Mouse (Mus musculus) bone marrow macrophage, adult 2 months (primary cell): ENCODE data around the gene Spag4. TPM values are rescaled to one million over a fixed set of nuclear protein-coding genes. Genes with fewer than 3 reads are reported as not detected.

Experiments
- H3K27ac ChIP-seq: 2 replicates; pipeline ENCODE4 v1.5.1; 2012; ENCODE audit warnings: low read depth, low read length; ENCODE audit not compliant: insufficient read depth
- H3K4me1 ChIP-seq: 2 replicates; pipeline ENCODE4 v1.6.1; 2012; ENCODE audit warnings: low read length; ENCODE audit not compliant: control insufficient read depth, insufficient read depth
- H3K4me3 ChIP-seq: 2 replicates; pipeline ENCODE4 v1.5.1; 2012; ENCODE audit warnings: mild to moderate bottlenecking, low read length, moderate library complexity; ENCODE audit not compliant: insufficient read depth
- CTCF ChIP-seq: IDR thresholded peaks from 2 replicates; pipeline ENCODE4 v1.5.1; 2012; ENCODE audit warnings: low read depth, mild to moderate bottlenecking, low read length, moderate library complexity
- POLR2A ChIP-seq: IDR thresholded peaks from 2 replicates; pipeline ENCODE4 v1.6.1; 2012; ENCODE audit warnings: mild to moderate bottlenecking, low read depth, low read length, borderline replicate concordance
- polyA plus RNA-seq: library from polyadenylated mRNA; stranded (reverse); fragments of >200 nt; gene quantifications from 2 replicates; pipeline ENCODE4 v1.2.4, GENCODE M21; 2012; ENCODE audit not compliant: missing spikeins, insufficient read depth, insufficient read length

Gene Spag4
- polyA plus RNA-seq, 1 experiment, result not detected

DNA sequence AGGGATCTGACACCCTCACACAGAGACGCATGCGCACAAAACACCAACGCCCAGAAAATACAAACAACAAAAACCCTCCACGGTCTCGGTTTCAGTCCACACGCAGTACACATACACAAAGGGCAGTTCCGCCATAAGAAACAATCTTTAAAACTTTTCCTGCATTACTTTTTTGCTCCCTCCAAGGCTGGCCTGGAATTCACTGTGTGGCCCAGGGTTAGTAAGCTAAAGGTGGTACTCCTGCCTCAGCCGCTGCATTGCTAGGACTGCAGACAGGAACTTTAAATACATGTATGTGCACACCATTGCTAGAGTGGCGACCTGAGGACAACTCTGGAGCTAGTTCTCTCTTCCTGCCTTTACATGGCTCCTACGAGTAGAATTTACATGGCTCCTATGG, 6.3 kb downstream of the Spag4 start:
- Histone ChIP-seq H3K4me1 (no peaks in the 10 kb centered on the region), H3K4me3 (no peak overlapping the region)

GRCm38 (mm10) chr2:156073725-156074124, 8.8 kb downstream of the Spag4 start:
- H3K4me3 ChIP-seq, result no peak overlapping the region
- TF ChIP-seq CTCF (no peak), POLR2A (no peak)
- H3K4me1 ChIP-seq, result no peaks in the 10 kb centered on the region
- no peak overlapping the region for H3K27ac ChIP-seq

More for the DNA sequence above, 6.3 kb downstream of the Spag4 start:
- no peak overlapping the region for H3K27ac ChIP-seq
- no peak for TF ChIP-seq CTCF
- TF ChIP-seq POLR2A, result no peak

DNA sequence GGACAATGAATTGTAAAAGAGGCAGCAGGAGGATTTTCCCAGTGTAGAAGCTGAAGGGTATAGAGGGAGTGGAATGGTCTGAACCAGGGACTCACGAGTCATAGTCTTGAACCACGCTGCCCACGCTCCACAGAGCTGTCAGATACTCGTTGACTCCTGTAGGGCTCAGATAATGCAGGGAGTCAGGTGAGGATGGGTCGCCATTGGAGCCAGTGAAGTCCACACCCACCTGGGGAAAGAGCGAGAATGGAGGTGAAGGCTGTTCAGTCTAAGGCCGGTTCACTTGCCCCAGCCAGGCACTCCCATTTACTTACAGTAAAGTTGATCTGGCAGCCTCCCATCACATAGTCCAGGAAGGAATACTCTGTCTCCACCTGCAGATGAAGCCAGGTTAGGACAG, 12.5 kb downstream of the Spag4 start:
- no peak for TF ChIP-seq POLR2A
- TF ChIP-seq CTCF, result no peak
- Histone ChIP-seq H3K4me1 (no peaks in the 10 kb centered on the region), H3K27ac (no peak overlapping the region), H3K4me3 (no peak overlapping the region)

DNA sequence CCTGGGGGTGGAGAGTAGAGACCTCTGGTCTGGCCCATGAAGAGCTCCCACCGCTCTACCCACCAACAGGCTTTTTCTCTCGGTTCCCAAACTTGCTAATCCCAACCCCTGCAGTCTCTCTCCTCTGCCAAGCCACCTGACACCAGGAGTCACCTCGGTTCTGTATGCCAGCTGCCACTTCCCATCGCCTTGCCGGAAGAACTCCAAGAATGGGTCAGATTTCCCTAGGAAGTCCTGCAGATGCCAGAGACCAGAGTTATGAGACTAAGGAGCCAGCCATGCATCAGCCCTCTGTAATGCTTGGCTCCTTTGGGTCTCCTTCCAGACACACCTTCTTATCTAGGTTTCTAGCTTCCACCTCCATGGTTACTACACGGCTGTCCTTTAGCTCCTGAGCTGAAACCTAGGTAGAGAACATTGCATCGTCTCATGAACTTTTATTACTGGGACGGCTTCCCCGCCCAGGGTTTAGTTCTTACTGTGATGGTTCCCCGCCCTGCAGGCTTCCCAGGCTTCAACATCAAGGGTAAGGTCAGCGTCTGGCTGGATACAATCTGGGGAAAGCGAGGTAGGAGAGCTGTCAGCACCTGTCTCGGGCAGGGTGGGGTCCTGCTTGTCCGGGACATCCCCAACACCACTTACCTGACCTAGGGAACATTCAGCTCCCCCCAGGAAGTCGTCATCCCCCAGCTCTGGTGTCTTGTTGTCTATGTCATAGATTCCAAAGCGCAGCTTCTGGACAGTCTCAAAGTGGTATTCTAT, 13.6 kb downstream of the Spag4 start:
- Histone ChIP-seq H3K27ac (no peak overlapping the region), H3K4me3 (no peak overlapping the region), H3K4me1 (no peaks in the 10 kb centered on the region)
- no peak for TF ChIP-seq CTCF
- no peak for TF ChIP-seq POLR2A

DNA sequence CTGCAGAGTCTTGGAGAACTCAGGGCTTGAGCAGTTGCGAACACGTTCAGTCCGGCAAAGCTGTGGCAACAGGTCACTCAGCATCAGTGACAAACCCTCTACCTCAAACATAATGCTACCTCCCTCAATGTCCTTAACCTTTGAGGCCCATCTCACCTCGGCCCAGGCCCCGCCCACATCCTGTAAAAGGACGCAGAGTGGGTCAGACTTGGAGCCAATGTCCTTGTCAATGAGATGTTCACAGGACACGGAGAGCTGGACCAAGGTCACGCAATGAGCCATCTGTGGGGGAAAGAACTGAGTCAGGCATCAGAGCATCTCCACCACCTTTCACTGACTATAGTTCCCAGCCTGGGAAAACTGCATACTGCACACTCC, 14.2 kb downstream of the Spag4 start:
- Histone ChIP-seq H3K27ac (no peak overlapping the region), H3K4me1 (no peaks in the 10 kb centered on the region), H3K4me3 (no peak overlapping the region)
- no peak for TF ChIP-seq POLR2A
- no peak for TF ChIP-seq CTCF

- TF ChIP-seq POLR2A (no peak), CTCF (no peak)
- Histone ChIP-seq H3K27ac (no peak overlapping the region), H3K4me1 (no peaks in the 10 kb centered on the region), H3K4me3 (no peak overlapping the region)
Observed at GRCm38 (mm10) chr2:156079674-156080073, 14.7 kb downstream of the Spag4 start.

DNA sequence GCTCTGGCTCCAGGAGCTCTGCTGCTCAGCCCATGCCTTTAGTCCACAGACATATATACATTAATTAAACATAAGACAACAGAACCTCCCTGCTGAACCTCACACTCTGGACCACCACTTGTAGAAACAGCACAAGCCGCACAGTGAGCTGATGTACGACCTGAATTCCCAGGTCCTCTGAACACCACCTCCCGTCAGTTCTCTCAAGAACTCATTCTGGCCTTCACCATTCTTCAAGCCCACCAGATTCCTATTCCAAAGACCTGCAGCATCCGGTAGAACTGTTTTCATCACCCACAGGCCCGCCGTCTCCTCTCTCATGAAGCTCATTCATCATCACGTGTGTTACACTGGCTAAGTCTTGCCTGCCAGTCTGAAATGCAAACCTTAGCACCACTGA, 15.4 kb downstream of the Spag4 start:
- H3K27ac ChIP-seq, result no peak overlapping the region
- TF ChIP-seq POLR2A (no peak), CTCF (no peak)
- no peak overlapping the region for H3K4me3 ChIP-seq
- no peaks in the 10 kb centered on the region for H3K4me1 ChIP-seq

DNA sequence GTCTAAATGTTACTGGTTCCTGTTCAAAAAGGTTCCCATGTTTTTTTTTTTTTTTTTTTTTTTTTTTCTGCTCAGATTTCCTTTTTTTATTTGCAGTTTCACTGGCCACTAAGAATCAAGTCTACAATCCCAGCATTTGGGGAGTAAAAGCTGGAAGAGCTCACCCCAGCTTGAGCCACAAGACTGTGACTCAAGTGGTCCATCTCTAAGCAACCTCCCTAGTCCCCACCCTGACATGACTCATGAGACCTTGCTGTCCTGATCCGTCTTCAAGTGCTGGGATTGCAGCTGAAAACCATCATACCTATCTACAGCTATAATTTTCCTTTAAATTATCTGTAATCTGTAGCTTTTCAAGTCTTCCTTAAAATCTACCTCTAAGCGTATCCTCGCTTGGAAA, 19.6 kb downstream of the Spag4 start:
- Histone ChIP-seq H3K4me3 (no peak overlapping the region), H3K27ac (no peak overlapping the region), H3K4me1 (no peaks in the 10 kb centered on the region)
- TF ChIP-seq POLR2A (no peak), CTCF (no peak)

DNA sequence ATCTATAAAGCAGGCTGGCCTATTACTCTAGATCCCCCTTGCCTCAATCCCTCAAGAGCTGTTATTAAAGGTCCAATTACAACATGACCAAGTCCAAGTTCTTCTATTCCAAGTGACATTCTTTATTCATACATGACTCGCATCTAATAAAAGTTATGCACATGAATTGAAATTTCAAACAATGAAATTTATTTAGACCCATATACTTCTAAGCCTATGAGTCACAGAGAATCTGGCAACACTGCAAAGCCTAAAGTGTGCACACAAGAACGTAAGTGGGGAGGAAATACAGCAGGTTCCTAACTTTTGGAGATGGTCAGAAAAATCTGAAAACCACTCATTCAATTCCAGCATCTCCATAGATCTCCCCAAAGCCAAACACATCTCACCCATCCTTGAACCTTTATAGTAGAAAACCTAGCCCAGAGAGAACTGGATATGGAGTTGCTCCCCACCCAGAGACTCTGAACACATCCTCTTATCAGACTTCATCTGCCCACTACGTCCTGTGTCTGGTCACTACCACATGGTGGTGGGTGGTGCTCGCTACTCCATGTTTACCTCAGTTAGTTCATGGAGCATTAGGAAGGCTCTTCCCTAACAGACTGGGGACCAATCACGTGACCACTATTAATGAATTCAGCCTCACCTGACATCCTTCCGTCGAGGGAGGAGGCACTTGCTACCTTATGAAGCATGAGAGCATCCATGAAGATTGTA, 22.6 kb downstream of the Spag4 start:
- Histone ChIP-seq H3K4me1 (no peaks in the 10 kb centered on the region), H3K4me3 (no peak overlapping the region), H3K27ac (no peak overlapping the region)
- TF ChIP-seq POLR2A (no peak), CTCF (no peak)

GRCm38 (mm10) chr2:156089799-156090198, 24.8 kb downstream of the Spag4 start:
- Histone ChIP-seq H3K4me3 (no peak overlapping the region), H3K27ac (no peak overlapping the region), H3K4me1 (no peaks in the 10 kb centered on the region)
- no peak for TF ChIP-seq POLR2A
- no peak for TF ChIP-seq CTCF

DNA sequence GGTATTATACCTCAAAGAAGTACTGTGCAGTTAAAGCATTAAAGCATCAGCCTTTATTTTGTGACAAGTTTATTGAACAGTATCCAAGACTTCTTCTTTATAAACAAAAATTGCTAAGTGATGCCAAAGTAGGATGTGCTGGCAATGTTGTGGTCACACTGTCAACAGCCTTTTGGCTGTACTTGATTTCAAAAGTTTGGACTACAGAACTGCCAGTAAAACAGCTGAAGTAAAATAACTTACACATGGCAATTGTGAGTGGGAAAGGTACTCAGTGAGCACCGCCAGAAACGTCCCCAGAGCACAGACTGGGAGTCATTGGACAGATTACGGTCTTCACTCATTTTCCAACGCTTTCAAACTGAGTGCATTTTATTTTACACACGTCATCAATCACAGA, 27.0 kb downstream of the Spag4 start:
- no peak overlapping the region for H3K4me3 ChIP-seq
- no peaks in the 10 kb centered on the region for H3K4me1 ChIP-seq
- H3K27ac ChIP-seq, result no peak overlapping the region
- TF ChIP-seq POLR2A (no peak), CTCF (no peak)
